Mouse (Mus musculus) kidney, adult 2 months (tissue): ENCODE data around the gene Gadd45g.

Source experiments
- CTCF ChIP-seq: fragments of 200-500 bp; conservative IDR thresholded peaks from 2 replicates; pipeline ENCODE4 v1.5.1; 2011; ENCODE audit warnings: low read depth, mild to moderate bottlenecking, control low read depth, low read length, moderate library complexity, mixed read lengths; ENCODE audit not compliant: insufficient read depth, insufficient read length
- POLR2A ChIP-seq: fragments of 200-500 bp; IDR thresholded peaks from one replicate; pipeline ENCODE4 v1.6.1; 2011; ENCODE audit warnings: low read depth, low read length, control low read depth

GRCm38 (mm10) chr13:51858475-51858874 is 12.0 kb downstream of the Gadd45g start:
- no peak for TF ChIP-seq CTCF
- TF ChIP-seq POLR2A, result no peak
